Mouse (Mus musculus) olfactory bulb, adult 2 months (tissue): Measurements from ENCODE around the gene Gpr19.

Experiments
- CTCF ChIP-seq: fragments of 200-500 bp; IDR thresholded peaks from 2 replicates; pipeline ENCODE4 v1.5.1; 2012; ENCODE audit warnings: low read depth, mild to moderate bottlenecking, low read length, moderate library complexity; ENCODE audit not compliant: insufficient read depth
- POLR2A ChIP-seq: fragments of 200-500 bp; IDR thresholded peaks from 2 replicates; pipeline ENCODE4 v1.6.1; 2012; ENCODE audit warnings: mild to moderate bottlenecking, low read depth, low read length, moderate library complexity; ENCODE audit not compliant: insufficient read depth

- TF ChIP-seq CTCF (no peak), POLR2A (no peak)
Measured at GRCm38 (mm10) chr6:134929926-134930325, 31.5 kb upstream of the Gpr19 start.
